Mouse (Mus musculus) neural tube, embryonic 14.5 days (tissue): Measurements from ENCODE around the gene Ranbp9. TPM values are rescaled to one million over a fixed set of nuclear protein-coding genes. Genes with fewer than 3 reads are reported as not detected.

Experiments used
- ATAC-seq: fragments of 200-750 bp; cut with Nextera tagmentation; 2 replicates; pipeline ENCODE4 v1.8.0; 2017; ENCODE audit warnings: low read depth, mild to moderate bottlenecking, moderate TSS enrichment, moderate library complexity
- H3K27ac ChIP-seq: fragments of 300-500 bp; sonication (generic); 2 replicates; pipeline ENCODE4 v1.5.1; 2014; ENCODE audit warnings: low read depth, mild to moderate bottlenecking, control low read depth, low read length, moderate library complexity, mixed read lengths
- H3K27me3 ChIP-seq: fragments of 300-500 bp; sonication (generic); 2 replicates; pipeline ENCODE4 v1.6.1; 2014; ENCODE audit warnings: low read length; ENCODE audit not compliant: control insufficient read depth, insufficient read depth
- H3K36me3 ChIP-seq: fragments of 300-500 bp; sonication (generic); 2 replicates; pipeline ENCODE4 v1.6.1; 2014; ENCODE audit warnings: low read length, mixed read lengths; ENCODE audit not compliant: control insufficient read depth, insufficient read depth
- H3K4me1 ChIP-seq: fragments of 300-500 bp; sonication (generic); 2 replicates; pipeline ENCODE4 v1.6.1; 2014; ENCODE audit warnings: low read length; ENCODE audit not compliant: control insufficient read depth, insufficient read depth
- H3K4me2 ChIP-seq: fragments of 300-500 bp; sonication (generic); 2 replicates; pipeline ENCODE4 v1.6.1; 2014; ENCODE audit warnings: mild to moderate bottlenecking, low read depth, low read length, control low read depth
- H3K4me3 ChIP-seq: fragments of 300-500 bp; sonication (generic); 2 replicates; pipeline ENCODE4 v1.5.1; 2014; ENCODE audit warnings: low read depth, low read length, control low read depth, mixed read lengths
- H3K9ac ChIP-seq: fragments of 300-500 bp; sonication (generic); replicated peaks from 2 replicates; pipeline ENCODE4 v1.6.1; 2014; ENCODE audit warnings: low read depth, mild to moderate bottlenecking, control low read depth, low read length, mixed read lengths
- H3K9me3 ChIP-seq: fragments of 300-500 bp; sonication (generic); 2 replicates; pipeline ENCODE4 v1.6.1; 2016; ENCODE audit warnings: low read length; ENCODE audit not compliant: control insufficient read depth
- WGBS: fragments of 180-500 bp; shearing (Covaris S2); extraction: QIAGEN DNeasy Blood & Tissue Kit; methylation state at CpG from one replicate; pipeline ENCODE4 v1.1.7; 2014; 5-methylcytosine and 5-hydroxymethylcytosine counted together
- polyA plus RNA-seq: library from polyadenylated mRNA; unstranded; fragments of >200 nt; fragmentation: Nextera tagmentation; extraction: Ambion mirVana; gene quantifications from 2 replicates; pipeline ENCODE4 v1.2.1, GENCODE M21; 2014

The Ranbp9 gene
- polyA plus RNA-seq: 18.1 and 19.2 TPM in 2 replicates

- Histone ChIP-seq H3K9ac (peak within 1 kb of the TSS; percentile 98), H3K27ac (peak within 1 kb of the TSS; percentile 99), H3K4me3 (peak within 1 kb of the TSS; percentile 96), H3K36me3 (no peaks in the 10 kb centered on the region), H3K27me3 (no peaks in the 10 kb centered on the region), H3K9me3 (no peaks in the 10 kb centered on the region), H3K4me2 (peak within 1 kb of the TSS; percentile 85), H3K4me1 (peaks cover 21% of the 10 kb centered on the region)
- under 1% methylated on average over 75 of the region's 132 CpGs for WGBS
- peak; percentile 81 for ATAC-seq
Measured at GRCm38 (mm10) chr13:43480957-43481858, at the start of gene Ranbp9. Gene Ranbp9, minus strand, starts transcription at chr13:43481282.

DNA sequence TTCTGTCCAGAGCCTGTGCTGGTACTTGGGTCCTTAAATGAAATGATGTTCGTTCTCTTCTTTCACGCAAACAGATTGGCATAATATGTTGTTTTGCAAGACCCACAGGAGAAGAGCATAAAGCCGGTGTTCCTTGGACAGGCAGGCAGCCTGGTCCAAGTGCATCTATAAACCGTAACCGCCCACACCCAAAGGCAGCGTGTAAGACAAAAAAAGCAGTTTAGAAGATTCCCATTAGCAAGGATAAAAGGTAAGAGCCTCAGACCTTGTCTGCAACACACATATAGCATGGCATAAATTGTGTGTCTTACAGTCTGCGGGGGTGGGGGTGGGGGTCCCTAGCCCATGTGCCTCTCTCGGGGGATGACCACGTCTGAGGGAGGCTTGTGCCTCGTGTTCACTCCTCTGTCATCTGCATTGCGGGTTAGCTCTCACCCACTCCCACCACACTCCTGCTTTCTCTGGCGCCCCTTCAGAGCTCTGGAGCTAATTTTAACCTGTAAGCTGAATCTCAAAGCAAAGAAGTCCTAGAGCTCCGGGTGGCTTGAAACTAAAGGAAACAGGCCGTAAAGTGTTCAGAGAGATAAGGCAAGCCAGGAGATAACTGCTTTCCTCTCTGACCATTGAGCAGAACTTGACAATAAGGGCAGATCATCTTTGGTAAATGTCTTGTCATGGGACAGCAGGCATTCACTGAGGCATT is 49.2 kb upstream of the Ranbp9 start:
- Histone ChIP-seq H3K4me2 (no peak overlapping the region), H3K27ac (peak overlapping the region; percentile 70; the same call in 1 of the 2 replicates)
- 57% methylated on average over 14 of the region's 14 CpGs for WGBS

GRCm38 (mm10) chr13:43526289-43526688 is 45.2 kb upstream of the Ranbp9 start:
- Histone ChIP-seq H3K27me3 (no peaks in the 10 kb centered on the region), H3K4me2 (no peak overlapping the region), H3K9ac (no peak overlapping the region), H3K36me3 (no peaks in the 10 kb centered on the region), H3K4me1 (peaks cover 6% of the 10 kb centered on the region; the same call in 1 of the 2 replicates), H3K27ac (no peak overlapping the region), H3K9me3 (no peaks in the 10 kb centered on the region), H3K4me3 (no peak overlapping the region)
- no peak for ATAC-seq
- WGBS: 85% methylated on average over 5 of the region's 5 CpGs

More for the DNA sequence above, 49.2 kb upstream of the Ranbp9 start:
- H3K4me3 ChIP-seq: no peak overlapping the region
- no peak overlapping the region for H3K9ac ChIP-seq
- H3K27me3 ChIP-seq: no peaks in the 10 kb centered on the region
- H3K4me1 ChIP-seq: peaks cover 7% of the 10 kb centered on the region; the same call in 1 of the 2 replicates
- ATAC-seq: no peak
- no peaks in the 10 kb centered on the region for H3K36me3 ChIP-seq
- no peaks in the 10 kb centered on the region for H3K9me3 ChIP-seq

DNA sequence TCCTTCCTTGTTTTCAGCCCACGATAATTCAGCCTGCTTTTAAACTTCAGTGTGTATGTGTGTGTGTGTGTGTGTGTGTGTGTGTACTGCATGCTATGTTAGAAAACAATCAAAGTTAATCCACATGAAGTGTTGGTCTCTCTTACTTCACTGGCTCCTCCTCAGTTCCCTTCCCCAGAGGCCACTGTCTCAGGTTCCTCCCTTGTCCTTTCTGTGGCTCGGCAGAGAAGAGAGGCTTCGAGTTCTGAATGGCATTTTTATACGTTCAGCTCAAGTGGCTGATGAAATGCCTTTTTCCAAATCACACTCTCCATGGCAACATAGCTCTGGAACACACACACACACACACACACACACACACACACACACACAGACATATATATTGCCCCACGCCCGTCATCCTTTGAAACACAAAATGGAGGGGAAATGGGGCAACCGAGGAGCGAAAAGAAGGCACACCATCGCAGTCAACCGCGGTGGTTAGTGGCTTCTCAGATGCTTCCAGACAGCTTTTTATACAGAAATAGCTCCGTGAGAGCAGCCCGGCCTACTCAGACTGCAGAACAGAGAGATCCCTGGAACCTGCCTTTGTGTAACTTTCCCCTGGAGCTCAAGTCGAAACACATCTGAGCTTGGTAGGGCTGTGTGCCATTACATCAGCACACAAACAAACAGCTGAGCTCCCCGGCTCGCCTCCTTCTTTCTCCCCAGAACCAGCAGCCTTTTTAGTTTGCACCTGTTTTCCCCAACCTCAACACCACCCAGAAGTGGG is 44.5 kb upstream of the Ranbp9 start:
- peak; percentile 51; the same call in 1 of the 2 replicates for ATAC-seq

GRCm38 (mm10) chr13:43524491-43525362 is 43.6 kb upstream of the Ranbp9 start:
- Histone ChIP-seq H3K27ac (peak overlapping the region; percentile 22; the same call in 1 of the 2 replicates), H3K4me2 (no peak overlapping the region), H3K9me3 (no peaks in the 10 kb centered on the region), H3K4me3 (no peak overlapping the region), H3K9ac (no peak overlapping the region), H3K27me3 (no peaks in the 10 kb centered on the region), H3K36me3 (no peaks in the 10 kb centered on the region), H3K4me1 (peaks cover 4% of the 10 kb centered on the region; the same call in 1 of the 2 replicates)
- peak; percentile 54; the same call in 1 of the 2 replicates for ATAC-seq
- WGBS: 57% methylated on average over 16 of the region's 16 CpGs

More for the DNA sequence above, 44.5 kb upstream of the Ranbp9 start:
- Histone ChIP-seq H3K4me3 (no peak overlapping the region), H3K27me3 (no peaks in the 10 kb centered on the region), H3K9ac (no peak overlapping the region), H3K4me2 (no peak overlapping the region), H3K9me3 (no peaks in the 10 kb centered on the region), H3K27ac (peak overlapping the region; percentile 55), H3K4me1 (peaks cover 4% of the 10 kb centered on the region; the same call in 1 of the 2 replicates), H3K36me3 (no peaks in the 10 kb centered on the region)
- 43% methylated on average over 16 of the region's 16 CpGs for WGBS

- H3K9ac ChIP-seq: no peak overlapping the region
- H3K27ac ChIP-seq: no peak overlapping the region
- WGBS: 85% methylated on average over 7 of the region's 7 CpGs
- peaks cover 4% of the 10 kb centered on the region; the same call in 1 of the 2 replicates for H3K4me1 ChIP-seq
- H3K9me3 ChIP-seq: no peaks in the 10 kb centered on the region
- H3K4me2 ChIP-seq: no peak overlapping the region
- ATAC-seq: no peak
- no peaks in the 10 kb centered on the region for H3K27me3 ChIP-seq
- no peaks in the 10 kb centered on the region for H3K36me3 ChIP-seq
- no peak overlapping the region for H3K4me3 ChIP-seq
Measured at GRCm38 (mm10) chr13:43523906-43524480, 42.9 kb upstream of the Ranbp9 start.

DNA sequence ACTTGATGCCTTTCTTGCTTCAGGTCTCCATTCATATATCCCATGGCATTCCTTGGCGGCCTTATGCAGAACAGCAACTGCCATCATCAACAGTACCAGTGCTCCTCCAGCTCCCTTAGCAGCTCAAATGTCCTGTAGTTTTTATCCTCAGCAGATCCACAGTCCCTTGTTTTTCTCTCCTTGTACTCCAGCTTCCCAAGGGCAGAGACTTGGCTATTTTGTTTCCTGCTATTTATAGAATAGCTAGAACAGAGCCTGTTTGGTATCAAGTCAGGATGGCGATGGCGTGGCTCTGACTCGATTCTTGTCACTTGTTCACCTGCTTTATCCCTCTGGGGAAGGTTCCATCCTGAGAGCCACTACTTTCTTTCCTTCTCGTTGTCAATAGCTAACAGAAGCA is 40.9 kb upstream of the Ranbp9 start:
- H3K9me3 ChIP-seq: no peaks in the 10 kb centered on the region
- H3K4me2 ChIP-seq: no peak overlapping the region
- WGBS: 90% methylated on average over 5 of the region's 5 CpGs
- H3K4me1 ChIP-seq: peaks cover 4% of the 10 kb centered on the region; the same call in 1 of the 2 replicates
- H3K9ac ChIP-seq: no peak overlapping the region
- H3K27me3 ChIP-seq: no peaks in the 10 kb centered on the region
- H3K27ac ChIP-seq: no peak overlapping the region
- H3K36me3 ChIP-seq: no peaks in the 10 kb centered on the region
- ATAC-seq: no peak
- no peak overlapping the region for H3K4me3 ChIP-seq
